Mouse (Mus musculus): Measurements from ENCODE around the gene Tas2r105. TPM values are rescaled to one million over a fixed set of nuclear protein-coding genes. Genes with fewer than 3 reads are reported as not detected.

Gene Tas2r105
- not detected for total RNA-seq (2021)
- long read RNA-seq, experiment 1: 0 reads
- long read RNA-seq, experiment 2: 0 reads

DNA sequence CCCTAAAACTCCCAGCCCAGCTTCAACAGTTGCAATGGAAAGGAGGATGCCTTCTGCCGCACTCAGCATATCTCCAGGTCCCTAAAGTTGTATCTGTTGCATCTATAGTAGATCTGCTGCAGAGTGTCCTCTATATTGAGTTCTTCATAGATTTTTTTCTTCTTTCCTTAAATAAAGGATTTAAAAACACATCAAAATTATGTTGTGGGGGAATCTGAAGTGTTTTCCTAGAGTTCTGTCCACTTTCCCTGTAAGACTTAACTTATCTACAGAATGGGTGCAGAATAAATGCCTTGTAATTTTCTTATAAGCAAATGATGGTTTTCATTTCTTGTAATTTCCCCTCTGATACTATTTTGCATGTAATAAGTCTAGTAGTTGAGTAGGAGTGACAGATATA lies at the start of gene Tas2r105:
Gene Tas2r105 (minus strand): TSS at position 101 of the 400 bp plus-strand sequence.
- intact Hi-C loops (cut with DNase I): no loop called here
- no peak for DNase-seq (ENCODE audit: low spot score in 2 of 2)

DNA sequence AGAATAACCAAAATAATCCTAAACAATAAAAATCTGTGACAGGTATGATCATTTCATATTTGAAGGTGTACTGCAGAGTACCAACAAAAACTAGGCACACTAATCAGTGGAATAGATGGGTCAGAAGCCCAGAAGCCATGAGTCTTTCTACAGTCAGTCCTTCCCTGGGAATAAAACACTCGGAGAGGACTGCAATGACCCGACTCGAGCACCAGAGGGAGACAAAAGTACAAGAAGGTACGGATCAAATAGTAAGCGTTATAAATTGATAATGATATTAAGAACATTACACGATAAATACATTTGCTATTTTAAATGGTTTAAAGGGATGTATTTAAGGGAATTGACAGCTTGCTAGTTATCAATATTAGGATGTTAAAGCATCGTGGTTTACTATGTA lies 25.5 kb upstream of the Tas2r105 start:
- intact Hi-C loops (cut with DNase I): no loop called here
- DNase-seq (ENCODE audit: low spot score in 2 of 2): no peak

DNA sequence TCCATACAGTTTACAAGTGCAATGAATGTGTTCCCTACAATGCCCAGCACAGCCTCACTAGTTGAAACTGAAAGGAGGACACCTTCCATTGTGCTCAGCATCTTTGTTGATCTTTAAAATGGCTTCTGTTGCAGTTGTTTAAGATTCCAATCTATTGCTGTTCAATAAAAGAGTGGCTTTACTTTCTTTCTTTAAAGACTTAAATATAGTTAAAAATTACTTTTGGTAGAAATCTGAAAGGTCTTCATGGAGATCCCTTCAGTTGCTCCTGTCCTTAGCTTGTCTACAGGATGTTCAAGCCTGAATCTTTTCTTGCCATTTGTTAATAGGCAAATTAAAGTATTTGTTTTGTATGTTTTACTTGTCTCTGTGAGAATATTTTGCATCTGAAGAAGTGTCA lies 2.7 kb upstream of the Tas2r105 start, which contains the start of gene Tas2r114:
Gene Tas2r114 (minus strand): TSS at position 101 of the 400 bp plus-strand sequence.
- DNase-seq (ENCODE audit: low spot score in 2 of 2): no peak
- intact Hi-C loops (cut with DNase I): no loop called here

DNA sequence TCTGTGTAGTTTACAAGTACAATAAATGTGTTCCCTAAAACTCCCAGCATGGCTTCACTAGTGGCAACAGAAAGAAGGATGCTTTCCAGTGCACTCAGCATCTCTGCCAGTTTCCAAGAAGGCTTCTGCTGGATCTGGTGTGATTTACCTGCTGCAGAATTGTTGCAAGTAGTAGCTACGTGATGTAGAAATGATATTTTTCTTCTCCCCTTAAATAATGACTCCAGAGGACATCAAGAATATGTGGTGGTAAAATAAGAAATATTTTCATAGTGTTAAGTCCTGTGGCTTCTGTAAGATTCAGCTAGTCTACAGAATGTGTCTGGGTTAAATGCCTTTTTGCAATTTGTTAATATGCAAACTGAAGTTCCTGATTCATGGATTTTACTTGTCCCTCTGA lies 1.7 kb downstream of the Tas2r105 start, which contains the start of gene Tas2r104:
Gene Tas2r104 (minus strand): TSS at position 101 of the 400 bp plus-strand sequence.
- intact Hi-C loops (cut with DNase I): no loop called here
- no peak for DNase-seq (ENCODE audit: low spot score in 2 of 2)

DNA sequence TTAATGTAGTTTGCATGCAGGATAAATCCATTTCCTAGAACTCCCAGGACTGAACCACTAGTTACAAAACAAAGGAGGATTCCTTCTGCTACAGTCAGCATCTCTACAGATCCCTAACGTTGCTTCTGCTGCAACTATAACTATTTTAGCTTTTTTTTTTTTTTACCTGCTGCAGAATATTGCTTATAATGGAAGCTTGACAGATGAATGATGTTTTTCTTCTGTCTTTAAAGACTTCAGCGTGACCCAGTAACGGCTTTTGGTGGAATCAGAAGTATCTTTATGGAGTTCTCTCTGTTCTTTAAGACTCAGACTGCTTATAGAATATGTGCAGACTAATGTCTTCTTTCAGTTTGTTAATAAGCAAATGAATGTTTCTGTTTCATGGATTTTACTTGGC lies 8.5 kb downstream of the Tas2r105 start, which contains the start of gene Tas2r106:
Gene Tas2r106 (minus strand): TSS at position 101 of the 400 bp plus-strand sequence.
- intact Hi-C loops (cut with DNase I): no loop called here
- no peak for DNase-seq (ENCODE audit: low spot score in 2 of 2)

DNA sequence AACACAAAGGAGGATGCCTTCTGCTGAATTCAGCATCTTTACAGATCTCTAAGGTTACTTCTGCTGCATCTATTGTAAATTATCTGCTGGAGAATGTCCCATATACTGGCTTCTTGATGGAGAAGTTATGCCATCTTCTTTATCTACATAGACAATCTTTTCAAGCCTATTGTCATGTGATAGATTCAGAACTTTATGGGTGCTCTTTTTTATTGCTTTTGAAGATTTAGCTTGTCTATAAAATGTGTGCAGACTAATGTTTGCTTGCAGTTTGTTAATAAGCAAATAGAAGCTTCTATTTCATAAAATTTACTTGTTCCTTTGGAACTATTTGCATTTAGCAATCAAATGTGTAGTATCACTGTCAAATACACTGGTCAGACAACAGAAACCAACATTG lies 27.2 kb downstream of the Tas2r105 start, which contains the start of gene Tas2r107:
Gene Tas2r107 (minus strand): TSS at position 101 of the 400 bp plus-strand sequence.
- no peak for DNase-seq (ENCODE audit: low spot score in 2 of 2)
- intact Hi-C loops (cut with DNase I): no loop called here

Other genes with a start within 250 kb of the Tas2r105 start
- gene 5430401F13Rik, start 201.1 kb downstream of the Tas2r105 start, total RNA-seq (2021): not detected
- gene Gm6619, start 201.1 kb downstream of the Tas2r105 start, total RNA-seq (2021): not detected
- gene Tas2r130, start 56.6 kb downstream of the Tas2r105 start, total RNA-seq (2021): not detected
- not detected for gene Tas2r107, start 27.3 kb downstream of the Tas2r105 start, total RNA-seq (2021)
- not detected for gene Tas2r106, start 8.6 kb downstream of the Tas2r105 start, total RNA-seq (2021)
- not detected for gene Tas2r104, start 1.8 kb downstream of the Tas2r105 start, total RNA-seq (2021)
- gene Tas2r114, start 2.6 kb upstream of the Tas2r105 start, total RNA-seq (2021): not detected